Mouse (Mus musculus) small intestine, adult 2 months (tissue): Measurements from ENCODE around the gene Fam193b.

ENCODE experiments used
- CTCF ChIP-seq: fragments of 200-500 bp; IDR thresholded peaks from 2 replicates; pipeline ENCODE4 v1.5.1; 2012; ENCODE audit warnings: low read depth, mild to moderate bottlenecking, control low read depth, inconsistent platforms, low read length, moderate library complexity, mixed read lengths; ENCODE audit not compliant: insufficient replicate concordance, insufficient read length; ENCODE audit errors: extremely low read depth
- POLR2A ChIP-seq: fragments of 200-500 bp; IDR thresholded peaks from 2 replicates; pipeline ENCODE4 v1.6.1; 2012; ENCODE audit warnings: low read depth, mild to moderate bottlenecking, control low read depth, inconsistent platforms, low read length, moderate library complexity

GRCm38 (mm10) chr13:55523951-55524600 lies 46.8 kb downstream of the Fam193b start:
- TF ChIP-seq CTCF (no peak), POLR2A (no peak)
